ENCODE assay signal across 7 mouse cellular contexts in genomic region chr11:115420336-115421190, GRCm38 (mm10). TPM values are rescaled to one million over a fixed set of nuclear protein-coding genes. Genes with fewer than 3 reads are reported as not detected.
DNase-seq lines count a peak whose midpoint lies in the region; ATAC-seq and TF ChIP-seq lines count a peak whose summit lies in the region.

No protein-coding gene starts in this region.

- peak overlapping the region; percentile 95 for H3K27ac ChIP-seq in cortical plate, adult 2 months (ENCODE audit: insufficient read depth, low read length)
- H3K27ac ChIP-seq in gastrocnemius, adult 2 months = peak overlapping the region; percentile 99
- H3K27ac ChIP-seq in limb, embryonic 10.5 days = peak overlapping the region; percentile 97
- H3K27ac ChIP-seq in midbrain, embryonic 13.5 days = peak overlapping the region; percentile 88

- H3K9me3 ChIP-seq in limb, embryonic 10.5 days (replicated peaks) = no peaks in the 10 kb centered on the region
- no peaks in the 10 kb centered on the region for H3K9me3 ChIP-seq in midbrain, embryonic 13.5 days

- 2% methylated on average over 45 of the region's 45 CpGs for WGBS in limb, embryonic 10.5 days
- 3% methylated on average over 45 of the region's 45 CpGs for WGBS in midbrain, embryonic 13.5 days

- peaks cover 5% of the 10 kb centered on the region; the same call in 1 of the 2 replicates for H3K4me1 ChIP-seq in cortical plate, adult 2 months (ENCODE audit: control insufficient read depth, insufficient read depth, low read length)
- peaks cover 25% of the 10 kb centered on the region for H3K4me1 ChIP-seq in limb, embryonic 10.5 days
- H3K4me1 ChIP-seq in midbrain, embryonic 13.5 days (replicated peaks) = peaks cover 36% of the 10 kb centered on the region

- TF ChIP-seq CTCF in cortical plate, adult 2 months (IDR thresholded peaks at IDR 0.05; ENCODE audit: extremely low read depth, insufficient read depth, low read length) = no peak
- TF ChIP-seq CTCF in gastrocnemius, adult 2 months (IDR thresholded peaks at IDR 0.05) = no peak

- H3K9ac ChIP-seq in midbrain, embryonic 13.5 days (replicated peaks) = peak overlapping the region; percentile 95

- H3K4me3 ChIP-seq in cortical plate, adult 2 months (ENCODE audit: insufficient read depth, low read length) = peak overlapping the region; percentile 82
- peak overlapping the region; percentile 97 for H3K4me3 ChIP-seq in gastrocnemius, adult 2 months
- H3K4me3 ChIP-seq in limb, embryonic 10.5 days = peak overlapping the region; percentile 87
- H3K4me3 ChIP-seq in midbrain, embryonic 13.5 days (replicated peaks) = peak overlapping the region; percentile 95

- H3K36me3 ChIP-seq in limb, embryonic 10.5 days = peaks cover 57% of the 10 kb centered on the region
- H3K36me3 ChIP-seq in midbrain, embryonic 13.5 days = peaks cover 41% of the 10 kb centered on the region
- peaks cover 1% of the 10 kb centered on the region for H3K36me3 ChIP-seq in splenic B cell, adult 2 months (ENCODE audit: control insufficient read depth, insufficient read depth, low read length, poor library complexity, severe bottlenecking)

- H3K27me3 ChIP-seq in limb, embryonic 10.5 days (ENCODE audit: low read depth, poor library complexity, severe bottlenecking) = no peaks in the 10 kb centered on the region
- H3K27me3 ChIP-seq in midbrain, embryonic 13.5 days = no peaks in the 10 kb centered on the region
- H3K27me3 ChIP-seq in splenic B cell, adult 2 months (ENCODE audit: control insufficient read depth, insufficient read depth, low read length, poor library complexity, severe bottlenecking) = no peaks in the 10 kb centered on the region

- intact Hi-C loops in gastrocnemius, adult 2 months (cut with DNase I) = no loop called here

- TF ChIP-seq POLR2A in cortical plate, adult 2 months (IDR thresholded peaks at IDR 0.05; ENCODE audit: extremely low read depth, insufficient read depth, low read length) = no peak

- DNase-seq in adrenal gland, adult (ENCODE audit: inconsistent age in 2 of 2, low spot score in 1 of 2) = peak; percentile 74 to 90
- peak; percentile 78 for DNase-seq in gastrocnemius, adult 2 months
- peak; percentile 55 for DNase-seq in induced T-regulatory cell, adult 2 months (ENCODE audit: low read depth)
- DNase-seq in limb, embryonic 10.5 days (ENCODE audit: low spot score) = peak; percentile 76
- peak; percentile 37 for DNase-seq in splenic B cell, adult 2 months (ENCODE audit: low read depth, low spot score)

- peak; percentile 80 for ATAC-seq in midbrain, embryonic 13.5 days

- H3K4me2 ChIP-seq in midbrain, embryonic 13.5 days (replicated peaks) = peak overlapping the region; percentile 92

RNA-seq across cellular contexts. Expression of gene Kctd2, which starts 0.6 kb away (rescaled TPM):
- 75.0 and 81.1 TPM in 2 replicates for polyA plus RNA-seq in cortical plate, adult 2 months (2012; rRNA removed)
- total RNA-seq in gastrocnemius, adult 2 months (2021) = 10 to 100 TPM; 14.8 to 22.3 TPM
- polyA plus RNA-seq in limb, embryonic 10.5 days (2016; fragmentation: Nextera tagmentation; extraction: Ambion mirVana) = 13.6 and 18.3 TPM in 2 replicates
- 14.6 and 25.3 TPM in 2 replicates for polyA plus RNA-seq in midbrain, embryonic 13.5 days (2015; fragmentation: Nextera tagmentation; extraction: Ambion mirVana)

RNA-seq across cellular contexts. Expression of gene Atp5h, which starts 0.8 kb away (rescaled TPM):
- 720 and 722 TPM in 2 replicates for polyA plus RNA-seq in cortical plate, adult 2 months (2012; rRNA removed)
- 100 to 1,000 TPM; 680 to 956 TPM for total RNA-seq in gastrocnemius, adult 2 months (2021)
- 862 and 900 TPM in 2 replicates for polyA plus RNA-seq in limb, embryonic 10.5 days (2016; fragmentation: Nextera tagmentation; extraction: Ambion mirVana)
- 948 and 970 TPM in 2 replicates for polyA plus RNA-seq in midbrain, embryonic 13.5 days (2015; fragmentation: Nextera tagmentation; extraction: Ambion mirVana)

RNA-seq across cellular contexts. Expression of gene Mrpl58, which starts 17.0 kb away (rescaled TPM):
- 121 and 124 TPM in 2 replicates for polyA plus RNA-seq in cortical plate, adult 2 months (2012; rRNA removed)
- 10 to 100 TPM; 79.2 to 99.2 TPM for total RNA-seq in gastrocnemius, adult 2 months (2021)
- 202 and 220 TPM in 2 replicates for polyA plus RNA-seq in limb, embryonic 10.5 days (2016; fragmentation: Nextera tagmentation; extraction: Ambion mirVana)
- polyA plus RNA-seq in midbrain, embryonic 13.5 days (2015; fragmentation: Nextera tagmentation; extraction: Ambion mirVana) = 226 and 244 TPM in 2 replicates

RNA-seq across cellular contexts. Expression of gene Trim80, which starts 19.8 kb away (rescaled TPM):
- not detected in 2 replicates for polyA plus RNA-seq in cortical plate, adult 2 months (2012; rRNA removed)
- not detected for total RNA-seq in gastrocnemius, adult 2 months (2021)
- polyA plus RNA-seq in limb, embryonic 10.5 days (2016; fragmentation: Nextera tagmentation; extraction: Ambion mirVana) = 0.18 and 0.26 TPM in 2 replicates
- not detected in 2 replicates for polyA plus RNA-seq in midbrain, embryonic 13.5 days (2015; fragmentation: Nextera tagmentation; extraction: Ambion mirVana)

RNA-seq across cellular contexts. Expression of gene Cdr2l, which starts 38.8 kb away (rescaled TPM):
- 20.6 and 21.5 TPM in 2 replicates for polyA plus RNA-seq in cortical plate, adult 2 months (2012; rRNA removed)
- total RNA-seq in gastrocnemius, adult 2 months (2021) = 1 to 10 TPM; 1.5 to 2.0 TPM
- 15.2 and 16.4 TPM in 2 replicates for polyA plus RNA-seq in limb, embryonic 10.5 days (2016; fragmentation: Nextera tagmentation; extraction: Ambion mirVana)
- 23.0 and 27.1 TPM in 2 replicates for polyA plus RNA-seq in midbrain, embryonic 13.5 days (2015; fragmentation: Nextera tagmentation; extraction: Ambion mirVana)

Comparison
In these comparisons a context has a peak if more than half of its experiments do, and no peak if none do; other contexts are left out.
1. Peak in every context shown above with its lines: DNase-seq, ATAC-seq, H3K4me3 ChIP-seq and H3K27ac ChIP-seq.